Mouse (Mus musculus): ENCODE measurements around the gene Grk2. TPM values are rescaled to one million over a fixed set of nuclear protein-coding genes. Genes with fewer than 3 reads are reported as not detected.
"Not testable (repeated sequence)": the region's sequence is repeated elsewhere in the genome, so short reads cannot be mapped to it uniquely, and the experiment has no call there.

Gene Grk2
- total RNA-seq, 4 experiments from 2014 or later: 191 to 210 (median 203) TPM

GRCm38 (mm10) chr19:4270187-4270586 is 35.8 kb downstream of the Grk2 start:
- DNase-seq (ENCODE audit: low spot score in 2 of 2): no peak

- peak; percentile 51 to 75 for DNase-seq (ENCODE audit: low spot score in 2 of 2)
Measured at GRCm38 (mm10) chr19:4268566-4269361, 37.3 kb downstream of the Grk2 start, which contains the start of gene Ssh3. Ssh3 (minus strand) TSS chr19:4269180.

- DNase-seq (ENCODE audit: low spot score in 2 of 2): no peak
Measured at GRCm38 (mm10) chr19:4265956-4266355, 40.1 kb downstream of the Grk2 start.

GRCm38 (mm10) chr19:4264171-4264780 is 41.7 kb downstream of the Grk2 start:
- DNase-seq (ENCODE audit: low spot score in 2 of 2): no peak

- no peak for DNase-seq (ENCODE audit: low spot score in 2 of 2)
Measured at GRCm38 (mm10) chr19:4263702-4264101, 42.3 kb downstream of the Grk2 start.

GRCm38 (mm10) chr19:4262756-4263155 is 43.3 kb downstream of the Grk2 start:
- no peak for DNase-seq (ENCODE audit: low spot score in 2 of 2)

- DNase-seq (ENCODE audit: low spot score in 2 of 2): no peak
Measured at GRCm38 (mm10) chr19:4261038-4261698, 44.9 kb downstream of the Grk2 start.

- DNase-seq (ENCODE audit: low spot score in 2 of 2): no peak
Measured at GRCm38 (mm10) chr19:4257897-4258252, 48.1 kb downstream of the Grk2 start.

GRCm38 (mm10) chr19:4257216-4257896 is 48.7 kb downstream of the Grk2 start:
- peak; percentile 87 to 90 for DNase-seq (ENCODE audit: low spot score in 2 of 2)

- DNase-seq (ENCODE audit: low spot score in 2 of 2): no peak
Measured at GRCm38 (mm10) chr19:4255583-4256162, 50.3 kb downstream of the Grk2 start.

GRCm38 (mm10) chr19:4254230-4254629 is 51.8 kb downstream of the Grk2 start:
- no peak for DNase-seq (ENCODE audit: low spot score in 2 of 2)

GRCm38 (mm10) chr19:4248683-4249082 is 57.3 kb downstream of the Grk2 start:
- not testable (repeated sequence) for DNase-seq (ENCODE audit: low spot score in 2 of 2)

- DNase-seq (ENCODE audit: low spot score in 2 of 2): no peak
Measured at GRCm38 (mm10) chr19:4247010-4247409, 59.0 kb downstream of the Grk2 start.

GRCm38 (mm10) chr19:4244775-4245174 is 61.2 kb downstream of the Grk2 start:
- no peak for DNase-seq (ENCODE audit: low spot score in 2 of 2)

GRCm38 (mm10) chr19:4242416-4242815 is 63.6 kb downstream of the Grk2 start:
- DNase-seq (ENCODE audit: low spot score in 2 of 2): no peak

- DNase-seq (ENCODE audit: low spot score in 2 of 2): no peak
Measured at GRCm38 (mm10) chr19:4240247-4240668, 65.8 kb downstream of the Grk2 start.

Small RNAs within 50 kb of the gene (microRNA-seq; reads per million reads assigned to microRNA genes)
- gene Mir6985: 3.4 to 7.1 reads per million in 2 experiments

Other genes starting within 250 kb of the Grk2 start
- not detected for gene Gstp3, start 246.7 kb downstream of the Grk2 start, total RNA-seq (2022)
- not detected for gene Cabp2, start 224.6 kb downstream of the Grk2 start, total RNA-seq (2022)
- gene Cdk2ap2, start 209.0 kb downstream of the Grk2 start, total RNA-seq (2022): 10 to 100 TPM; 20.2 to 28.9 (median 23.4) TPM
- gene Pitpnm1, start 206.2 kb downstream of the Grk2 start, total RNA-seq (2022): 100 to 1,000 TPM; 199 to 206 (median 205) TPM
- 100 to 1,000 TPM; 120 to 143 (median 134) TPM for gene Aip, start 180.4 kb downstream of the Grk2 start, total RNA-seq (2022)
- gene Gpr152, start 166.4 kb downstream of the Grk2 start, total RNA-seq (2022): under 1 TPM in 1 of 4 experiments, not detected in 3; 0.08 TPM
- under 1 TPM in 3 of 4 experiments, not detected in 1; 0.17 to 0.37 (median 0.34) TPM for gene Cabp4, start 162.2 kb downstream of the Grk2 start, total RNA-seq (2022)
- gene Coro1b, start 157.6 kb downstream of the Grk2 start, total RNA-seq (2022): 10 to 100 TPM; 86.9 to 98.0 (median 92.5) TPM
- 1 to 10 TPM; 1.6 to 2.2 (median 1.8) TPM for gene Ptprcap, start 152.6 kb downstream of the Grk2 start, total RNA-seq (2022)
- 10 to 100 TPM; 28.6 to 39.6 (median 34.1) TPM for gene Rps6kb2, start 142.9 kb downstream of the Grk2 start, total RNA-seq (2022)
- 10 to 100 TPM; 12.6 to 15.0 (median 13.4) TPM for gene Carns1, start 130.7 kb downstream of the Grk2 start, total RNA-seq (2022)
- 1 to 10 TPM; 1.6 to 3.3 (median 2.7) TPM for gene Tbc1d10c, start 114.9 kb downstream of the Grk2 start, total RNA-seq (2022)
- 100 to 1,000 TPM; 310 to 356 (median 326) TPM for gene Ppp1ca, start 114.2 kb downstream of the Grk2 start, total RNA-seq (2022)
- gene Rad9a, start 104.6 kb downstream of the Grk2 start, total RNA-seq (2022): 10 to 100 TPM in 3 of 4 experiments, 1 to 10 TPM in 1; 9.9 to 12.1 (median 11.0) TPM
- gene Clcf1, start 92.0 kb downstream of the Grk2 start, total RNA-seq (2022): 1 to 10 TPM in 2 of 4 experiments, under 1 TPM in 2; 0.65 to 2.4 (median 1.2) TPM
- not detected for gene AC109138.7, start 91.9 kb downstream of the Grk2 start, total RNA-seq (2022)
- 10 to 100 TPM; 16.1 to 23.6 (median 22.1) TPM for gene Pold4, start 74.3 kb downstream of the Grk2 start, total RNA-seq (2022)
- 10 to 100 TPM; 40.6 to 55.7 (median 51.5) TPM for gene Ssh3, start 37.0 kb downstream of the Grk2 start, total RNA-seq (2022)
- 10 to 100 TPM; 60.1 to 72.5 (median 69.0) TPM for gene Ankrd13d, start 23.1 kb downstream of the Grk2 start, total RNA-seq (2022)
- gene Kdm2a, start 92.1 kb upstream of the Grk2 start, total RNA-seq (2022): 10 to 100 TPM; 70.9 to 80.3 (median 75.2) TPM
- 1 to 10 TPM in 1 of 4 experiments, under 1 TPM in 3; 0.30 to 1.5 (median 0.47) TPM for gene Rhod, start 133.2 kb upstream of the Grk2 start, total RNA-seq (2022)
- gene Syt12, start 171.2 kb upstream of the Grk2 start, total RNA-seq (2022): 10 to 100 TPM; 37.0 to 40.8 (median 38.8) TPM
- gene 2010003K11Rik, start 192.4 kb upstream of the Grk2 start, total RNA-seq (2022): not detected
- 10 to 100 TPM; 75.7 to 85.2 (median 81.3) TPM for gene Pcx, start 204.2 kb upstream of the Grk2 start, total RNA-seq (2022)